Mouse (Mus musculus) forelimb bud, embryonic 11.5 days (tissue): Measurements from ENCODE around the gene Icam1.

Source experiments
- DNase-seq: peaks from one replicate; pipeline ENCODE4 v3.0.0-alpha.2; 2012; ENCODE audit warnings: low read depth, low spot score

Icam1 gene

DNA sequence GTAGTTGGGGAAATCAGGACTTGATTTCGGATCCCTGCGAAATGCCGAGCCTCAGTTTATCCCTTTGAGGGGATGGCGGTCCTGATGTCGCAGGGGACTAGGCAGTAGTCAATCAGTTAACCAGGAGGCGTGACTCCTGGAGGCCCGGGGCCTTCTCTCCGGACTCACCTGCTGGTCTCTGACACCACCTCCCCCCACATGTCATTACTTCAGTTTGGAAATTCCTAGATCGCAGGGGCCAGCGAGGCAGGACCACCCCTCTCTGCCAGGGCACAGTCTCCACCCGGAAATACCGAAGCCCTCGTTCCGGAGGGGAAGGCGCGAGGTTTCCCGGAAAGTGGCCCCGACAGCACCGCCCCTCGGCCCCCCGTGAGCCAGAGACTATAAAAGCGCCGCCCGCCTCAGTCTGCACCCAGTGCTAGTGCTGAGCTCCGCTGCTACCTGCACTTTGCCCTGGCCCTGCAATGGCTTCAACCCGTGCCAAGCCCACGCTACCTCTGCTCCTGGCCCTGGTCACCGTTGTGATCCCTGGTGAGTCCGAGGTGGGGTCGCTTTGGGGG lies at the start of gene Icam1:
Icam1 (plus strand) TSS at position 415 of the 560 bp plus-strand sequence.
- DNase-seq, result no peak

DNA sequence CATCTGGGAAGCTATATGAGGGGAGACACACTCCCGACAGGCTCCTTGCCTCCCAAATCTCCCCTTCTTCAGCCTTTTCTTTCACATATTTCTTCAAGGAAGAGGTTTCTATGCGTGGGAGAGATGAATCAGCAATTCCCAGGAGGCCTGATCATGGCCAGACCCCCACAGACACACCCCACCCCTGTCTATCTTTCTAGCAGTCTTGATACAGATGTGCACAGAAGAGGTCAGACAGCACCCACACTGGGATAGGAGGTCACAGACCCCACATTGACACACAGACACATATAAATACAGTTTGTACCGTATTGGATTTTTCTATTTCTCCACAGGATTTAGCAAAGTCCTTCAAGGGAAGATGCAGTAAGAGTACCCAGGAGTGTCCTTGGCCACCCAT lies 49.8 kb upstream of the Icam1 start:
- DNase-seq, result no peak

DNA sequence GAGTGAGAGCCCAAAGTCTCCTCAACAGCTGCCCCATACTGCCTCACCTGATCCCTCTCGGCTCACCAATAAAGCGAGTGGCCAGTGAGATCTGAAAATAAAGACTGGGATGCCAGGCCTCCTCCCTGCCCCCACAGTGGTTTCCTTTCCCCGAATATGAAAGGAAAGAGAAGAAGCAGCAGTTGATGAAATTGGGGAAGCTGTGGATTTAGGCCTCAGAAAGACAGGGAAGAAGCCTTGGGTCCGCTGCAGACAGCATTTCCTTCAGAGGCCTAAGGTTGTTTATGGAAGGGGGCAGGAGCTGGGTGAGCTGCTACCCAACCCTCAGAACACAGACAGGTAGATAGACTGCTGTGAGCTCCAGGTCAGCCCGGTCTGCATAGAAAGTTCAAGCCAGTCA lies 49.0 kb upstream of the Icam1 start:
- no peak for DNase-seq

DNA sequence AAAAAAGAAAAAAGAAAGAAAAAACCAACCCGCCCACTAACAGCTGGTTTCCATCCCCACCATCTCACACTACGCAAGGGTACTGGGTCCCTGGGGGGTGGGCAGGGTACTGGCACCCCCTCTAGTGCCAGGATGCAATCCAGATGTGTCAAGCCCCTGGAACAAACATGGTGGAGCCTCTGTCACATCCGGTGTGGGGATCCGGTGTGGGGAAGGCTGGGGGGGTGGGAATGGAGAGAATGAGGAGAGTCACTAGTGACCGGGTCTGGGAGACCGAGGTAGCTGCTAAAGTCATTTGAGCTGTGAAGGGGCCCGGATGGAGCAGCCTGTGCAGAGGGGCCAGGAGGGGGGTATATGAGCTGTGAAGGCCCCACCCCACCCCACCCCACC lies 44.0 kb upstream of the Icam1 start:
- DNase-seq, result peak; percentile 69

DNA sequence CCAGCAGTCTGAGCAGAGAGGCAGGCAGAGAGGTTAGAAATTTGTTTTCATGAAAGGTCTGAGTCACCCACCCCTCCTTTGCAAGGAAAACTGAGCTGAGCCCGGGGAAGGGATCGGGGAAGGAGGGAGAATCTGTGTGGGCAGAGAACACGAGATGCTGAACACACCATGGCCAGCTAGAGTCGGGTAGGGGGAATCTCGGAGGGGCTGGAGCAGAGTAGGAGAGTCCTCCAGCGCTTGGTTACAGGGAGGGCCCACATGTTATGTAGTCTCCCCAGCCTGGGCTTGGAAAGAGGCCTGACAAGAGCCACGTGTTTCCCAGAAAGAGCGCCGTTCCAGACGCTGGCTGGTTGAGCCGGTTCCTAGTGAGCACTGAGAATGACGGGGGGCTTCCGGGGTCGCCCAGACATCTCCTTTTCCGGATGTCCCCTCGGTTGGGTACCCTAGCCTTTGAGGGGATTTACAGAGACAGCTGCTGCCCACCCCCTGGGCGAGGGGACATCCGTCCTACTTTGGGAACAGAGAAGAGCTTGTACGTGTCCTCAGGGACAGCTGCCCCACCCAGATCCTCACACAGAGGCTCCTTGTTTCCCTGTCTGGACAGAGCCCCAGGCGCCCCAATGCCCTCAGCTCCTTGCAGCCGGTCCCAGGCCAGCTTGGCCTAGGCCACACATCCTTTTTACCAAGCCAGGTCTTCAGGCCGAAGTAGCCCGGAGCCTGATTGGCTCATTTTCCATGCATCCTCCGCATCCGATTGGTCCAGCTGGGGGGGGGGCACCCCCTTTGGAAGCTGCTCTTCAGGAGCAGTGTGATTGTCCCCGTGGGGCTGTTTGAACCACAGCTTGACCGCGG lies 43.4 kb upstream of the Icam1 start:
- peak; percentile 46 for DNase-seq

DNA sequence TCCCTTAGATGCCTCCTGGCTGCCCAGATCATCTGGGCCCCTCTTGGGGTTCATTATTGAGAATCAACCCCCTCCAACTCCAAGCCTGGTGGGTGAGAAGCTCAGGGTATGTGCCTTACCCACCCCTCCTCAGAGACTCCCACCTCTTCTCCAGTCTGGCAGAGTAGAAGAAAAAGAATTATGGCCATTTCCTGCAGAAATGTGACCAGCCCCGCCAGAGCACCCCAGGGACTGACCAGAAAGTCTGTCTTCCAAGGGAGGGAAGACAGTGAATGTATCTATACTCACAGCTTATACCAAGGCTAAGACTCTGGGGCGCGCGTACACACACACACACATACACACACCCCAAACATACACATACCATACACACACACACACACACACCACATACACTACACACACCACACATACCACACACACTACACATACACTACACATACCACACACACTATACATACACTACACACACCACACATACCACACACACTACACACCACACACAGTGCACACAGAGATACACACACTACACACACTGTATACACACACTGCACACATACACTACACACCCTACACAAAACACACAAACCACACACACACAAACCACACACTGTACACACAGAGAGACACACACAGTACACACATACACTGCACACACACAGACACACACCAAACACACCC lies 42.6 kb upstream of the Icam1 start:
- DNase-seq, result no peak

DNA sequence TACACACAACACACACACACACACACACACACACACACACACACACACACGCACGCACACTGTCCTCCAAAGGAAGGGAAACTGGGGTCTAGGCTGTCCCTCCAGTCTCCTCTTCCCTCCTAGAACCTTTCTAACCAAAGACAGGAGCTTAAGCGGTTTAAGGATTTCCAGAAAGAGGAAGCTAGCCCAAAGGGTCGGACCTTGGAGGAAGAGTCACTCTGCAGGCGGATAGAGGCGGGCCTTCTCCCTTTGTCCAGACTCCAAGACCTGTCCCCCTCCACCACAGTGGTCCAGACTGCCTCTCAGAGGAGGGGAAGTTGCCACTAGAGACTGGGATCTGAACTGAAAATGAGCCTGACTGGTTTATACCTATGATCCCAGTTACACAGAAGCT lies 42.1 kb upstream of the Icam1 start:
- no peak for DNase-seq

DNA sequence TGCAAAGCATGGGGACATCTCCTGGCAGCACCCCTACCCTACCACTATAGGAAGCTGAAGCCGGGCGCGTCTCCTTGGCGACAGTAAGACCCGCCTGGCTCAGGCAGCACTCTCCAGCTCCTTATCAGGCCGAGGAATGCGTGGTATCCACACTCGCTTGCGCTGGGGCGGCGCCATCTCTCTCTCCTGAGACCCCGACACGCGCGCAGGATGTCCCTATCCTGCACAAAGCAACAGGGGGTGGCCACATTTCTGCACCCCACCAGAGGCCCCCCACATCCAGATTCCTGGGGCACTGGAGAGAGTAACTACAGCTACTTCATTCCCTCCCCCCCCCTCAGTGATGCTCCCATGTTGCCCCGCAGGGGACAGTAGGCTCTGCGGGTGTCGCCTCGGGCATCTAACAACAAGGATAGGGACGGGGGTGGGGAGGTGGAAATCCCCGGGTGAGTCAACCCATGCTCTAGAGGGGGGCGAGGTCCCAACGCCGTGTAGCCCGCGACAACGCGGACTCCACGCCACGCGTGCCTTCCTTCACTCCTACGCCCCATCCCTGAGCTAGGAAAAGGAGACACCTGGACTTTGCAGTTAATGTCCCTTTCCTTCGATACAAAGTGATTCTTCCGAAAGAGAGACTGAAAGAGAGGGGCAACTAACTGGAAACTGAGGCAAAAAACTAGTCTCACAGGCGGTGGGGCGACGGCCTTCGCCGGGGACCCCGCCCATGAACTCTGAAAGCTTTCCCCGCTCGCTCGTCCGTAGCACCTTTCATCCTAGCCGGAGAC lies 40.2 kb upstream of the Icam1 start:
- DNase-seq, result peak; percentile 48

DNA sequence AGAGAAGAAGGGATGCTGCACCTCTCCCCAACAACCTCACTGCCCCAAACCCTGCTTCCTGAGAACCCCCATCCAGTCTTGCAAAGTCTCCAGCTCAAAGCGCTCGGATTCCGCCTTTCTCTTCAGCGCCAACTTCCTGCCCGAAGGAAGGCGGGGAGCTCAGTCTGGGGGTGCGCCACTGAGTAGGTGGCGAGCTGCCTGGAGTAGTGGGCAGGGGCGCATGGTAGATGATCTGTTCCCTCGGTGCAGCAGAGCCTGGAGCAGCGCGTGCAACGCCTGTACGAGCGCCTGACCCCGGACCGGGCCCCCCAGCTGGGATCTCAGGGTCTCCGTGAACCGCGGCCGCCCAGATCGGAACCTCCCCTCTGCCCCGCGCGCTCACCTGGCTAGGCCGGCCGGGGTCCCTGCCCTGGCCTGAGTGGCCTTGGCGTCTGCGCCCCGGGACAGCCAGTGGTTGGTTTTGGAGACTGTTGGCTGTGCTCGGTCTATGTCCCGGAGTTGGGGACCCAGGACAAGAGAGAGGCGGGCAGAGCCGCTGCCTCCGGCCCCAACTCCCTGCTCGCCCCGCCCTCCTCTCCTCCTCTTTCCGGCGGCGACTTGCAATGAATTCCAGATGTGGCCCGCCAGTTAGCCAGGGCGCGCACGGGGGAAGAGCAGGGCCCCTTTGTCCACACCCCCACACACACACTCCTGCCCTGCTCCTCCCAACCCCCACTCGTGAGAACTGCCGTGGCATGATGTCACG lies 39.4 kb upstream of the Icam1 start, which contains the start of gene S1pr2:
S1pr2 (minus strand) TSS at position 566 of the 745 bp plus-strand sequence.
- peak; percentile 96 for DNase-seq

DNA sequence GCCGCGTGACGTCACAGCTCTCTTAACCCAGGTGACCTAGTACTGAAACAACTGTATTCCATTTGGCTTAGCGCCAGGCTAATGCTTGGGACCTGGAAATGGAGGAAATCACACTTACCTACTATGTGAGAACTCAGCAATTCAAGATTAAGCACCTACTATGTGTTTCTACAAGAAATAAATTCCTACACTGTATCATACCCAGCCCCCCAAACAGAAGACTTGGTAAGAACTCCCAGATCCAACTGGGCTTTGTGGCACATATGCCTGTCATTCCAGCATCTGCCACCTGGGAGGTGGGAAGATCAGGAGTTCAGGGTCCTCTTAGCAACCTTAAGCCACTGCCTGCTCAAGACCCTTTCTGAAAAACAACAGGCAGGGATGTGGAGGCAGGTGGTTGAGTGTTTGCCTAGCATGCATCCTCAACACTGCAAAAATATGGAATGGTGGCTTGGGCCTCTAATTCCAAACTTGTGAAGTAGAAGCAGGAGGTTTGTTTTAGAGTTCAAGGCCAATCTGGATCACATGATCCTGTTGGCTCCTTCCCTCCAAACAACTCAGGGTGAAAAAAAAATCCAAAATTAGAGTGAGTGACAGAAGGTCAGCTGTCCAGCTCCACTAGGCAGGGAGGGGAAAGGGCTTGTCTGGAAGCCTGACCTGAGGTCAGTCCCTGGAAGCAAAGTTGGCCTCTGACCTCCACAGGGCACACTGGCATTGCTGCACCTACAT lies 38.7 kb upstream of the Icam1 start:
- DNase-seq, result no peak

DNA sequence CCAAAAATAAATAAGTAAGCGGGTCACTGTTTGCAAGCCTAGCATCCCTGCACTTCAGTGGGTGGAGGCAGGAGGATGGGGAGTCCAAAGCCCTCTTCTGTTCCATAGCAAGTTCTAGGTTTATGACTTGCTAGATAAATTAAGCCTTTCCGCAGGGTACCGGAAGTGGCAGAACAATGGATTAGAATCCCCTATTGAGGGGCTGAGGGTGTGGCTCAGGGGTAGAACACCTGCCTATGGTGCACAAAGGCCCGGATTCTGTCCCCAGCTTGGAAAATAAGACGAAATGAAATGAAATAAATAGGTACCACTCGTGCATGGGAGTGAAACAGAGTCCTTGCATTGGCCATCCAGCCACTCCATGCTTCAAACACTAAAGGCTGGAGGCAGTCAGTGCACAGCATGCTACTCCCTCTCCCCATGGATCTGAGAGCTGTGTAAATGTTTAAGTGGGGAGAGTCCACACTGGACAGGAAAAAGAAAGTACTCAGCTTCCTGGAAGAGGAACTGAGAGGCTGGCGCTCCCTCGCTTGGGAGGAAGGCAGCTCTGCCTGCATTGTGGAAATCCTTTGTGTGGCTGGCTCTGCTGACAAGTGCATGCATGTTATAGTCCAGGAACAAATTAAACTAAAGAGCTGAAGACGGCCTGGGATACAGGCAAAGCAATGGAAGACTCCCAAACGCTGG lies 37.2 kb upstream of the Icam1 start:
- no peak for DNase-seq

DNA sequence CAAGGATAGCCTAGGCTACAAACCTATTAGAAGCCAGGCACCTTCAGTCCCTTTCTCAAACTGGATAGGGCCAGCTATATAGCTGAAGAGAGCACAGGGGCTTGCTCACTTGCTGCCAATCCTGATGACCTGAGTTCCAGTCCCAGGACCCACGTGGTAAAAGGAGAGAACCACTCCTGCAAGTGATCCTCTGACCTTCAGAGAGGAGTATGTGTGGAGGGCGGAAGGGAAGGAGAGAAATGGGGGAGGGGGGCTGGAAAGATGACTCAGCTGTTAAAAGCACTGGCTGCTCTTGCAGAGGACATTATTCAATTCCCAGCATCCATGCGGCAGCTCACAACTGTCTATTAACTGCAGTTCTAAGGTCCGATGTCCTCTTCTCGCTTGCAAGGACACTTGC lies 36.6 kb upstream of the Icam1 start:
- no peak for DNase-seq

DNA sequence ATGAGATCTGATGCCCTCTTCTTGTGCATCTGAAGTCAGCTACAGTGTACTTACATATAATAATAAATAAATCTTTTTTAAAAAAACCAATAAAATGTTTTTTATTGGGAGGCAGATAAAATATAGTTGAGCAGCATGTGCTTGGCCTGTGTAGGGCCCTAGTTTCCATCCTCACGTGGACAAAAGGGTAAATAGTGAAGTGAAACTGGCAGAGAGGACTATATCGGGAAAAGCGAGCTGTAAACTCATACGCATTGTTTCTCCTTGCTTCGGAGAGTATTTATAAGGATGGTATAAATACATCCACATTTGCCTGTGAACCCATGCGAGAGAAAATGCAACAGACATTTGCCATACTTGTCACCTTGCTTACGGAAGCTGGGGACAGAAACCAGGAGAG lies 36.0 kb upstream of the Icam1 start:
- DNase-seq, result no peak

DNA sequence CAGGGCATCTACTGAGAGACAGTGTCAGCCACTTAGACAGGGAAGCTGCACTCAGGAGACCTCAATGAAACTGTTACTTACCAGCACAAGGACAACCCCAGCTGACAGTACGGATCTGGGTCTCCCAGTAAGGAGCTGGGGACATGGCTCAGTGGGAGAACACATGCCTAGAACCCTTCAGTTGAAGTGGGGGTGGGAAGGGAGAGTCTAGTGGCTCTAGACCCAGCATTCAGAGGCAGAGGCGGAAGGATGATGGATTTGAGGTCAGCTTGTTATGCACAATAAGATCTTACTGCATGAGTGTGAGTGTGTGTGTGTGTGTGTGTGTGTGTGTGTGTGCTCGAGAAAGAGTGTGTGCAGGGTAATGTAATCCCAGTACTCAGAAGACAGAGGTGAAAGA lies 33.6 kb upstream of the Icam1 start:
- DNase-seq, result no peak

DNA sequence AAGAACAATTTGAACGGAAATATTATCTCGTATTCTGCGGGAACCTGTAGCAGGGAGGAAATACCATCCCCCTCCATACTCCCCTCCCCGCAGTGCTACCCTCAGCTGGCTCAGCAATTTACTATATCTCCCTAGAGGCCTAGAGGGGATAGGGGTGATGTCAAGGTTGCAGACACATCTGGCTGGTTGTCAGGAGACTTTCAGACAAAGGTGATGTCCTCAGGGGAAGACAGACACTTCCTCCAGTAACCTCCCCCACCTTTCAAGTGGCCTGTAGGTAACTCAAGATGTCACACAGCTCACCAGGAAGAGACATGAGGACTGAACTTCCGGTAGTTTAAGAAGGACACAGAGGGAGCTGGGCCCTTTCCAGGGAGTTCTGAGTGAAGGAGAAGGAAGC lies 32.6 kb upstream of the Icam1 start:
- no peak for DNase-seq

DNA sequence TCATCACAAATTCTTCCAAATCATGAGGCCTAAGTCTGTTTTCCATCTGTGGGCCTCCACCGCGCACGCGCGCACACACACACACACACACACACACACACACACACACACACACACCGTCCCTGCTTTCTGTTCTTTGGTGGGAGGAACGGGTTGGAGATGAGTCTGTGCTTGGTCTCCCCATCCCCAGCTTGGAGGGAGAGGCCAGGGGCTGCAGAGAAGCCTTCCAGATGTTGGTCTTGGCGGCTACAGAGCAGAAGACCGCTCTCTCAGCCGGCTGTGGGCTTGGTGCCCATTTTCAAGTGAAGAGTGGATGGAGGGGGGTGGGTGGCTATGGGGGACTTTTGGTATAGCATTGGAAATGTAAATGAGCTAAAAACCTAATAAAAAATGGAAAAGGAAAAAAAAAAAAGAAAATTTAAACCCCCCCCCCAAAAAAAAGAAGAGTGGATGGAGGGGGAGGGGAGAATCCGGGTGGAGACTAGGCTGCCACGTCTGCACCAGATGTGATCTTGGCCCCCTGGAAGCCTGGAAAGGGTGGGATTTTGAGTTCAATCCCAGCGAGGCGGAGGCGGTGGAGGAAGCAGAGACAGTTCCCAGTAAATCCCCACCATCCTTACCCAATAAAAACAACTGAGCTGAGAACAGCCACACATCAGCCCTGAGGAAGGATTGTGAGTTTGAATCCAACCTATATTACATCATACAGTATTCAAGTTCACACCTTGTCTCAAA lies 28.7 kb upstream of the Icam1 start:
- DNase-seq, result no peak

DNA sequence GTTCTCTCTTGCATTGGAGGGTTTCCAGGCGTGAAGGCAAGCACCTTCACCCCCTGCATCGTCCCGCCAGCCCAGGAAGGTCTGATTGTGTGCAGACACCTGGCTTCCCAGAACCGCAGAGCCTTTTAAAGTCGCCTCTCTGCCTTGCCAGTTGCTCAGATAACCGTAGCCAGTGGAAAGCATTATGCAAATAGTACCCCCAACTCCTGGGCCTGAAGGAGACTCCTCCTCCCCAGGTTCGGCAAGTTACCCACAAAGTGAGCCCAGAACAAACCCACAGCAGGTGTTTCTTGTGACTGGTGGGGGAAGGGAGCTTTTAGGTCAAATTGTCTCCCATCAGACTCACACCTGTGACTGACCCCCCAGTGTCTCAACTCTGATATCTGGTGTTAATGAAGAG lies 27.8 kb upstream of the Icam1 start:
- DNase-seq, result no peak

DNA sequence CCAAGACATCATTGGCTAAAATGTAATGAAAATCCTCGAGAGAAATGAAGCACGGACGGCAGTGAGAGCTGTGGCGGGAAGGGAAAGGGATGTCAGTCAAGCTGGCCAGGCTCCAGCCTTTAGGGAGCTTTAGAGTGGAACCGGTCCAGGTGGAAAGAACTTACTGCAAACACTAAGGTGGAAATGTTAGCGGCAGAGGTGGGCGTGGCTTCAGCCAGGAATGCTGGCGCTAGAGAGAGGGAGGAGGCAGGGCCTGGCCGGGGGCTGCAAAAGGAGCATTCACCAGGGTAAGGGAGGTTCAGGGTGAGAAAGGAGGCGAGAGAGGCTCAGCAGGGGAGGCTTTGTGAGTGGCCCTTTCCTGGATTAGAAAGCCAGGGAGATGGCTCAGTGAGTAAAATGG lies 24.9 kb upstream of the Icam1 start:
- peak; percentile 41 for DNase-seq

DNA sequence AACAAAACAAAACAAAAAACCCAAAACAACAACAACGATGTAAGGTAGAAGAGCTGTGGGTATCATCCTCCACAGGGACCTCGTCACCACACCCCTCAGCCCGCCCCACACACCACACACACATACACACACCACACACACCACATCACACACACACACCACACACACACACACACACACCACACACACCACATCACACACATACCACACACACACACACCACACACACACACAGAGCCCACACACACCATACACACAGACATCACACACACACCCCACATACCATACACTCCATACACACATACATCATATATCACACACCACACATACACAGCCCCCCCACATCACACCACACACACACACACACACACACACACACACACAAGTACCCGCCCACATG lies 24.2 kb upstream of the Icam1 start:
- no peak for DNase-seq
